Mouse (Mus musculus) layer of hippocampus, adult 9-10 months (tissue): Measurements from ENCODE around the gene Agap1.

ENCODE experiments used
- DNase-seq: peaks from one replicate; pipeline ENCODE4 v3.0.0; 2022; ENCODE audit warnings: low spot score

Gene Agap1

DNA sequence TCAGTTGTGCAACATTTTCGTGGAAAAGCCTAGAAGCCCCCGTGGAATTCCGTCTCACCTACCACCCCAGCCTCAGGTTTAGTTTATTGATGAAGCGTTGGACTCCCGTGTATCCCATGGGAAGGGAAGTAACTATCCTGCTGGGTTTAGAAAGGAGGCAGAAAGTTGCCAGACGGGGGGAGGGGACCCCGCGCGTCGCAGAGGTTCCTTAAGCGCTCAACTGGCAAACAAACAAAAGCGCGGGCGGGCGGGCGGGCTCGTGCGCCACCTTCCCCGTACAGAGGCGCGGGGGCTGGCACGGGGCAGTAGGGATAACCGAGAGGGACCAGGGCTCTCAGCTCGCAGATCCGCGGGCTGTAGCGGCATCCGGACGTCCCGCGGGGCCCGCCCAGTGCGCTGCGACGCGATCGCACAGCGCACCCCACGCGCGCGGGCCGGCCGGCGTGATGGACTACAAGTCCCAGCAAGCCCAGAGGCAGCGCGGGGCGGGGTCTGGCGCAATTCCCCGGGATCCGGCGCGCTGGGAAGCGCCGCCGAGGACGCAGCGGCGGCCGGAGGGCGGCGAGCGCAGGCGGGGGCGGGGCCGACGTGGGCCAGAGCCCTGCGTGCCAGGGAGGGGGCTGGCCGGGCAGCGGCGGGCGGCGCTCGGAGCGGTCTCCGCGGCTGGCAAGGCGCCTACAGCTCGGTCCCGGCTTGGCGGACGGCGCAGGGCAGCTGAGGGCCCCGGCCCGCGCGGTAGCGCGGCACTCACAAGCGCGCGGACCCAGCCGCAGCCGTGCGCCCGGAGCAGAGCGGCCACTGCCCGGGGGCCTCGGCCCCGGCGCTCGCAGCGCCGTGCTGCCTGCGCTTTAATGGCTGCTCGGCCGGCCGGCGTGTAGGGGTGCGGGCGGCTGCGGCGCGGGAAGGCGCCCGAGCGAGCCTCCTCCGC lies at the start of gene Agap1:
Agap1 (plus strand) TSS at position 611 of the 928 bp plus-strand sequence.
- peak; percentile 83 for DNase-seq

GRCm38 (mm10) chr1:89405991-89406390 lies 48.6 kb upstream of the Agap1 start:
- no peak for DNase-seq

DNA sequence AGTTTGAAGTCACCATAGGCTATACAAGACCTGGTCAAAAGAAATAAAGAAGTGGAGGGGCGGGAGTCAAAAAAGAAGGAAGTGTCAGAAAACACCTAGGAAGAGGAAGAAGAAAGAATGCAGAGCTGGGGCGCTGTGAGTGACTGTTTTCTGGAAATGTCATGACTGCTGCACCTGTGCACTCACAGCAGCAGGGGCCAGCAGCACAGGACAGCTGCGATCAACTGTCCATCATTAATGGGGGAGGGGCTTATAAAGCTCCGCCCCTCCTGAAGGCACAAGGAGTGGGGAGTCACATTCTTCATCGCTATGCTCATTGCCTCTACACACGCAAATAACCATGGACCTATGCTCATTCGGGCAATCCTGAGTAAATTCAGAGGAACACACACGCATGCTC lies 46.6 kb upstream of the Agap1 start:
- DNase-seq: no peak

- no peak for DNase-seq
Measured at GRCm38 (mm10) chr1:89413122-89413521, 41.5 kb upstream of the Agap1 start.

DNA sequence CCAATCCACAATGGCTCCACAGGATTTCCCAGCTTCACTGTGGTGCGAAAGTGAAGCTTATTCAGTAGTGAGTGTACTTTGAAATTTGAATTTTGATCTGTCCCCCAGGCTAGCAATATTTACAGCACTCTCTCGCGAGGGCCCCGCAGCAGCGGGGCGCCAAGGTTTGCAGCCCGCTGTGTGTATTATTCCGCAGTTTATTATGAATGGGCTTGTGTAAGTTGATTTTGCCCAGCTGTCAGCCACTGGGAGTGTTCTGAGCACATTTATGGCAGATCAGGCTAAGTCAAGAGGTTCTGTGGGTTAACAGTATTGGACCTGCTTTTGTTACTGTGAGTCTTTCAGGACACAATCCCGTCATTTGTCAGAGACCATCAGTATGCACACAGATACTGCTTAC lies 40.0 kb upstream of the Agap1 start:
- no peak for DNase-seq

DNA sequence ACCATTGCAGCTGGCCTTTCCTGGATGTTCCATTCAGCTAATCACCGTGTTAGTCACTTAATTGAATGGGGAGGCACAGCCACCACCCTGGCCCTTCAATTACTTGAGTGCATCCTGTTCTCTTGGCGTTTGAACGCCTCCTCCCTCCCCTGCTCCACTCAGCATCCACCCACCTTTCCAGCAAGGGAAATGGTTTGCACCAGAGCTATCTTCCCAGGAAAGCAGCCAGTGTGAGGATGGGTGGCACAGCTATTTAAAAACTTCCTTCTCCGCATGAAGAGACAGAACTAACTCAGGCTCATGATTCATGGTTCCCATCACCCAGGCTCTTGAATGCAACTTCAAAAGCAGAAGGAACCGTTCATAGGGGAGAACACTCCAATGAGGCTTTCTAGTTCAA lies 37.7 kb upstream of the Agap1 start:
- DNase-seq: no peak

DNA sequence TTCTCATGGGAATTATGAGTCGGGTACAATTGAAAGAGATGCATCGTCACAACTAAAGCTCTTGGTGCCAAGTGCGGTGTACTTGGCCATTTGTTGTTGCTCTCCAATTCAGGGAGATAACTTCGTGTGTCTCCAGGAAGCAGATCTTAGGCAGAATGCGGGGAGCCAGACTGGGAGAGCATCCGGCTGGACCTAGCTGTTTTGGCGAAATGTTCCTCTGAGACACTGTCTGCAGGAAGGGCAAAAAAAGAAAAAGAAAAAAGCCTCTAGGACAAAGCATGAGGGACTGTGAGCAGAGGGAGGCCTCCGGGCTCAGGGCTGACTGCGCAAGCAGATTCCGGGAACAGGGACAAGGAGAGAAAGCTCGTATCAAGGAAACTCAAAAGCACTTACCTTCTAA lies 34.0 kb upstream of the Agap1 start:
- no peak for DNase-seq

DNA sequence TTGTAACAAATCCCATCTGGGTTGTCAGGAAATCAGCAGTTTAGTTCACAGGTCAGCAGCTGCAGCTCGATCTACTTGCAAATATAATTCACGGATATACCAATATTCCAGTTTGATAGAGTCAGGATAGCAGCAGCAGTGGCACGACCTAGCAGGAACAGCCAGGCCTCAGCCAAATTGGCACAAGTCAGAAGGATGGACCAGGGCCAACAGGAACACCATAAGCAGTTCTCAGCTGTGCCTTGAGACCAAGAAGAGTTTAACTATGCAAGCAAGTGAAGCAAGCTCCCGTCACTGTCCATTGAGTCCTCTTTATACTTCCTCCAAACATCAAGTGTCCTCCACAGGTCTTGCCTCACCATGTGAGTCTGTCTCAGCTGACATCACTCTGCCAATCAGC lies 33.2 kb upstream of the Agap1 start:
- DNase-seq: no peak

DNA sequence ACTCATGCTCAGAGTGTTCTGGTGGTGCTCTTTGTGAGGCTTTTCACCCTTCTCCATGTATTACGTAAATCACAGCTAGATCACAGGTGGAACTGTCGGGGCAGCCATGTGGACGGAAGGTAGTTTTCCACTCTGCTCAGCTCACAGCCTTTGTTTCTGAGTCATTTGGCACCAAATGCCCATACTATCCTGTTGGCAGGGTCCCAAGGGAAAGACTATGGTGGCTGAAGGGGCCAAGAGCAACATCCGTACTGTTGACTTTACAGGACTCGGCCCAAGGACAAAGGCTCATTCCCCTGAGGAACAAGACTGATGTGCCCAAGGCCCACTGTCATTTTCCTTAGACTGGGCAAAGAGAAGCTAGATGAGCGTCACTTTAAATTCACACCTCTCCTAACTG lies 30.0 kb upstream of the Agap1 start:
- DNase-seq: no peak

DNA sequence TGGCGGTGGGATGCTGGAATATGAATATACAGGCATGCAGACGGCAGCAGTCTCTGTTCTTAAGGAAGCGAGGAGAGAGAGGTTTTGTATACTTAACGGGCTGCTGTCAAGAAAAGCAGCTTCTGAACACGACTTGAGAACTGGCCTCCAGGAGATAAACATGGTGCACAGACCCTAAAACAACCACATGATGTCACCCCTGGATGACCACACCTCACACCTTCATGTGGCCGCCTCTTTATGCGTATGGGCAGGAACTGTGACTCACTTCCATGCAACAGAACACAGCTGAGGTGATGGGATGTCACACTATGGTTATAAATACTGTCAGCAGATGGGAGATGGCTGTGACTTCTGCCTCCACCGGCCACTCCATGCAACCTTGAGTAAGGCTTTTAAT lies 28.5 kb upstream of the Agap1 start:
- no peak for DNase-seq

DNA sequence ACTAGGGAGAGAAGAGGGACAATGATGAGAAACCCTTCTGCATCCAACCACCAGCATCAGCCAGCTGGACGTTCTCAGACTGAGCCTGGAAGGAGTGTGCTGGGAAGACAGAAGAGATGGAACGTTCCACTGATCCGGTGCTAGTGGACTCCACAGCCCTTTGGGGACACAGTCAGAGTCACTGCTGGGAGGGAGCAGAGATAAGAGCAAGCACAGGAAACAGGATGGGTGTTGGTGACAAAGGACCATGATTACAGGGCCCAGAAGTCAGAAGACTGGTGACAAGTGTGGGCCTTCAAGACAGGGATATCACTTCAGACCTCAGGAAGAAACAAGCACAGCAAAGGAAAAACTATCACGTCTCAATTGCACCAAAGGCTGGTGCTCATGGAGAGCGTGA lies 25.9 kb upstream of the Agap1 start:
- DNase-seq: no peak

GRCm38 (mm10) chr1:89429946-89430640 lies 24.5 kb upstream of the Agap1 start:
- no peak for DNase-seq

- no peak for DNase-seq
Measured at GRCm38 (mm10) chr1:89439351-89439750, 15.3 kb upstream of the Agap1 start.

- DNase-seq: no peak
Measured at GRCm38 (mm10) chr1:89441236-89441897, 13.2 kb upstream of the Agap1 start.

DNA sequence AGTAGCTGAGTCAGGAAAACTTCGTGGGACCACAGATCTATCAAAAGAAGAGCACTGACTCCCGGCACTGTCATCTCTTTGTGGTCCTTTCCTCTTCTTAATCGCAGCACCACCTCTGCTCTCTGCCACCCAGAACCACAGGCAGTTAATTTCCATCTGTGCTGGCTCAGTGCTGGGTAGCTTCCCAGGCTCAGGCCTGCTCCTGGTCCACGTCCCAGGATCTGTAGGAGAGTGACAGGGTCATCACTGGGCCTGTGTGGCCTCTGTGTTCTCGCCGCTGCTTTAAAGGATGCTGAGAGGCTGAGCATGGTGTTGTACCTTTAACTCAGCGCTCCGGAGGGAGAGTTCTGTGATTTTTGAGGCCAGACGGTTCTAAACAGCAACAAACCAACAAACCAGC lies 11.1 kb upstream of the Agap1 start:
- DNase-seq: no peak

DNA sequence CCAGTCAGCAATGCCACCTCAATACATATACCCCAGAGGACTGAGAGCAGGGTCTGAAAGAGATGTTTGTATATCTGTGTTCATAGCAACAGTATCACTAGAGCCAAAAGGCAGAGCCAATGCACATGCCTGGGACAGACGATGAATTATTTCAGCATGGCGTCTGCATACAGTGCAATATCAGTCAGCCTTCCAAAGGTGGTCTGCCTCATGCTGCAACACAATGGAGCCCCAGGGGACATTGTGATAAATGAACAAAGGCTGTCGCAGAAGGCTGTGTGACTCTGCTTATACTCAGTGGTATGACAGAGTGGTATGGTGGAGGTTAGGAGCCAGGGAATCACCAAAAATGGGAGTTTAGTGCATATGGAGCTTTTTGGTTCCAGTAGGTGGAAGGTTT lies 10.6 kb upstream of the Agap1 start:
- DNase-seq: no peak

- no peak for DNase-seq
Measured at GRCm38 (mm10) chr1:89450139-89450538, 4.5 kb upstream of the Agap1 start.

DNA sequence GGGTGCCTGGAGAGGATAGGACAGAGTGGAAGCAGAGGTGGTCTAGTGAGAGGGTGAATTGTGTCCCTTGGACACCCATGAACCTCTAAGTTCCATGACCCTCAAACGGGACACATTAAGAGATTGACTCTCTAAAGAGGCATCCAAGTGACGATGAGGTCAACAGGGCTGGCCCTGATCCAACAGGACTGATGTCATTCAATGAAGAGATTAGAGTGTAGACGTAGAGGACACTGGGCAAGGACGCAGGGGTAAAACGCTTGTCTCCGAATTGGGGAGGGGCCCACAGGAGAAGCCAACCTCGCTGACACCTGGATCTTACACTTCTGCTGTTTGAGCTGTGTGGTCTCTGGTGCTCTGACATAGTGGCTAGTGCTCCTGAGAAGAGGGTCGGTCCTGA lies 2.5 kb upstream of the Agap1 start:
- no peak for DNase-seq

DNA sequence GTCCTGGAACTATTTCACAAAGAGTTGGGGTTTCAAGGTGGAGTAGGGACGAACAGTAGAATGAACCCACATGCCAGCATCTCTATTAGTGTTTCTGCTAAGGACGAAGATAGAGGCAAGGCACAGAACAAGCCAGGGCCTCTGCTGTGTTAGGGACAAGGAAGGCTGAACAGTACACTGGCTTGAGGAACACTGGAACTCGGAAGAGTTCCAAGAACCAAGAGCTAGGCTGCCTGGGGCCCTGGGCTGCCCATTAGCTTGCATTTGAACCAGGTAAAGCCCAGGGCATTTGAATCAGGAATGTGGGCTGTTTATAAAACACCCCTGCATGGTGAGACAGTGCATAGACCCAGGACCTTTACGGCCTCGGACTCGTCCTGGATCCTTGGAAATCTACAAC lies 940 bp upstream of the Agap1 start:
- DNase-seq: no peak

GRCm38 (mm10) chr1:89455421-89456091 lies 950 bp downstream of the Agap1 start:
- DNase-seq: no peak

DNA sequence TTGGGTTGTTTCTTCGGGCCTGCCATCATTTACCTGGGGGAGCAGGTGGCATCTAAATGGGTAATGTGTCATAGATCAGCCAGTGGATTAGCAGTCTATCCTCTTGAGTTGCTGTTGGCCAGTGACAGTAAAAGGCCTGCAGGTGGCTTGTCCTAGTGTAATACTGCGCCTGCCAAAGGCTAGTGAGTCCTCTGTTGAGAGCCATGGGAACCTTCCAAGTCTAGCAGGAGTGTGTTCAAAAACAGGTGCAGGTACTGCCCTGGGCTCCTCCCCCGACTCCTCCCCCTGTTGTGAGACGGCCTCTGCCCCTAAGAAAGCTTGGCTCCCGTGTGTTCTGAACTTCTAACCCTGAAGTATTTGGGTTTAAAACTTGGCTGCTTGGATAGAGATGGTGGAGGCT lies 1.9 kb downstream of the Agap1 start:
- no peak for DNase-seq
